Mouse (Mus musculus) lung, postnatal 0 days (tissue): Measurements from ENCODE around the gene Zc3h14.

Experiments
- CTCF ChIP-seq: IDR thresholded peaks from 2 replicates; pipeline ENCODE4 v1.5.1; 2016; ENCODE audit warnings: antibody characterized with exemption, mild to moderate bottlenecking
- EP300 ChIP-seq: IDR thresholded peaks from 2 replicates; pipeline ENCODE4 v1.6.1; 2016; ENCODE audit warnings: antibody characterized with exemption, mild to moderate bottlenecking, control low read depth

DNA sequence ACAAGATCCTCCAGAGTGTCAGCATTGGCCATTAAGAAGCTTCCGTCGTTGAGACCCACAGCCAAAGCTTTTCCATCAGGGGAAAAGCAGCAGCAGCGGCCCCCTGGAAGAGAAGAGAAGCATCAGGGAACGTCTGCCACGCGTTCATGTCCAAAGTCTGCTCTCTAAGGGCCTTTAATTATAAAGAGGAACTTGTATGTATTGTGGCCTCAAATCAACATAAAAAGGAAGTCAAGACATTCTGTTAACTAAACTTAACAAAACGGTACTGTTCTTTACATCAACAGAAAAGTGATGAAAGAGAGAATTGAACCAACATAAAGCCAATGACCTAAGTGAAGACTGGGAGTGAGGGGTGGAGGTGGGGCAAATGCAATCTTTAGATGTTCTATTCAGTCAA, 84.4 kb downstream of the Zc3h14 start:
- TF ChIP-seq CTCF (no peak), EP300 (no peak)
